Mouse (Mus musculus) thymus, adult 2 months (tissue): Measurements from ENCODE around the gene Rnf31.

Experiments
- CTCF ChIP-seq: fragments of 200-500 bp; IDR thresholded peaks from 2 replicates; pipeline ENCODE4 v1.5.1; 2012; ENCODE audit warnings: mild to moderate bottlenecking, control low read depth, low read length, moderate library complexity, borderline replicate concordance; ENCODE audit not compliant: control insufficient read depth, poor library complexity, insufficient read depth; ENCODE audit errors: extremely low read depth
- POLR2A ChIP-seq: fragments of 200-500 bp; IDR thresholded peaks from 2 replicates; pipeline ENCODE4 v1.6.1; 2012; ENCODE audit warnings: mild to moderate bottlenecking, low read length, control low read depth, moderate library complexity; ENCODE audit not compliant: control insufficient read depth, poor library complexity, insufficient read depth; ENCODE audit errors: extremely low read depth

GRCm38 (mm10) chr14:55561860-55562259, 29.6 kb upstream of the Rnf31 start:
- TF ChIP-seq CTCF (no peak), POLR2A (no peak)
